Mouse (Mus musculus): ENCODE data around the gene Znrf4.
A peak's percentile ranks its signal among the peaks of the same experiment; 100 is the strongest.

GRCm38 (mm10) chr17:56507161-56508068, 4.8 kb downstream of the Znrf4 start:
- TF ChIP-seq POLR2A (IDR thresholded peaks at IDR 0.05; ENCODE audit: insufficient read length, low read depth): peak; percentile 80
- no peak for TF ChIP-seq REST (IDR thresholded peaks at IDR 0.05; ENCODE audit: insufficient read depth, insufficient read length)
- no peak for TF ChIP-seq MAX (IDR thresholded peaks at IDR 0.05; ENCODE audit: low read depth)
- peak in 2 of 3 experiments; percentile 78 to 82 for TF ChIP-seq MYOD1 (IDR thresholded peaks at IDR 0.05; ENCODE audit: control insufficient read depth in 1 of 3, insufficient read length in 2 of 3, low read depth in 2 of 3)
- no peak for TF ChIP-seq CEBPB (IDR thresholded peaks at IDR 0.05; ENCODE audit: insufficient read depth, poor library complexity, severe bottlenecking)
